Mouse (Mus musculus): ENCODE measurements around the gene Dchs2. TPM values are rescaled to one million over a fixed set of nuclear protein-coding genes. Genes with fewer than 3 reads are reported as not detected.
A peak's percentile ranks its signal among the peaks of the same experiment; 100 is the strongest.
"Not testable (repeated sequence)": the region's sequence is repeated elsewhere in the genome, so short reads cannot be mapped to it uniquely, and the experiment has no call there.

The Dchs2 gene
- total RNA-seq (2021) = 1 to 10 TPM; 3.5 to 3.7 TPM

DNA sequence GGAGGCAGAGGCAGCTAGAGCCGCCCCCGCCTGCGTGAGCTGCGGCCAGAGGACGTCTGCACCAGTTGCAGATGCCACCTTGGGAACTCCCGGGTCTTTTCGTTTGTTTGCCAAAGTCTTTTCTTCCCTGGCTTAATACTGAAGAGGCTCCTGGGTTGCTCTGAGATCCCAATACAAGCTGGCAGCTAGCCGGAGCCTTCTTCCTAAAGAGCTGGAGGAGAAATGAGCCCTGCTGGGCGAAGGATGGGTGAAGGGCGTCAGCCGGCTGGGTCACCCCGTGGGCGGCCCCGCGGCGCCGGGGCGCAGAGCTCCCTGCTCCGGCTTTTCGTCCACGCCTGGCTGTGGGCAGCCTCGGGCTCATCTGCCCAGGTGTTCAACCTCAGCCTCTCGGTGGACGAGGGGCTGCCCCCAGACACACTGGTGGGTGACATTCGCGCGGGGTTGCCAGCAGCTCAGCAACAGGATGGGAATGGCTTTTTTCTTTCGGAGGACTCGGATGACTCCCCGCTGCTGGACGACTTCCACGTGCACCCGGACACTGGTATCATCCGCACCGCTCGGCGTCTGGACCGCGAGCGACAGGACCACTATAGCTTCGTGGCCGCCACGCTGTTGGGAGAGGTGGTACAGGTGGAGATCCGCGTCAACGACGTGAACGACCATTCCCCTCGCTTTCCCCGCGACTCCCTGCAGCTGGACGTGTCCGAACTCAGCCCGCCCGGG lies at the start of gene Dchs2:
TSS of gene Dchs2 (plus strand) at position 223 of the 723 bp plus-strand sequence.
- no peak for DNase-seq

- peak; percentile 16 to 35 for DNase-seq
Measured at GRCm38 (mm10) chr3:83080567-83081055, 47.1 kb upstream of the Dchs2 start.

GRCm38 (mm10) chr3:83097586-83097985 lies 30.2 kb upstream of the Dchs2 start:
- no peak for DNase-seq

DNA sequence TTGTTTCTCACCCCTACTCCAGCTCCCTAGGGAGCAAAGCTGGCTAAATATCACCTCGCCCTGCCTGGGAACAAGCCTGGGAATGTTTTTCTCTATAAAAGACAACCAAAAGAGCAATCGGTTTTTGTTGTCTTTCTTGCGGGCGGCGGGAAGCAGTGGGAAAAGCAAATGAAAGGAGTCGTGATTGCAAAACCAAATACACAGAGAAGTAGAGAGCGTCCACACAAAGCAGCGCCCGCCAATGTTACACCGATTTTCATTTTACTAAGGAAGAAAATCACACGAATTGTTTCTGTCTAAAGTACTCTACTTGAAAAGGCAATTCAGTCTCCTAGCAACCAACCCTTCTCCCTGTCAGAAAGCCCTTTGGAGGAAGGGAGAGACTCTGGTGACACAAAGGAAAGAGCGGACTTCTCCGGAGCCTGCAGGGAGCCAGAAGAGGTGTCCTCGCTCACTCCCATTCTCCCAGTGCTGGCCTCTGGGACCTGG lies 29.2 kb upstream of the Dchs2 start:
- peak in 1 of 2 experiments; percentile 16 for DNase-seq

DNA sequence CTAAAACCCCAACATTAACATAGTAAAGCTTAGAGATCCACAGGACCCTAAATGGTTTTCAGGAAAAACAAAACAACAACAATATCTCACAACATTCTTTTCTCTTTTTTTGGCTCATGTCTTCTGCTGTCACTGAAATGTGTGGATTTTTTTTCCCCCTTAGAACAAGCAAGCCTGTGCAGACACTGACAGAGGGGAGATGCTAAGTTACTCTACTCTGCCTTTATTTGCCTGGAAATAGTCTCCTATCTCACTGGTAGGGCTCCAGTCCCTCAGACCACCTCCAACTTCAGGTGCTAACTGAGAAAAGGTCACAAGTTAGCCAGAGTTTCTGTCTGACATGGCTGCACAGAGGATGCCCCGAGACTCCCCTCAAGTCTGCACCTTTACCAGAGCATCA lies 28.6 kb upstream of the Dchs2 start:
- no peak for DNase-seq

- DNase-seq = no peak
Measured at GRCm38 (mm10) chr3:83099651-83100050, 28.1 kb upstream of the Dchs2 start.

GRCm38 (mm10) chr3:83102286-83102685 lies 25.5 kb upstream of the Dchs2 start:
- no peak for DNase-seq

GRCm38 (mm10) chr3:83110163-83110562 lies 17.6 kb upstream of the Dchs2 start:
- no peak for DNase-seq

DNA sequence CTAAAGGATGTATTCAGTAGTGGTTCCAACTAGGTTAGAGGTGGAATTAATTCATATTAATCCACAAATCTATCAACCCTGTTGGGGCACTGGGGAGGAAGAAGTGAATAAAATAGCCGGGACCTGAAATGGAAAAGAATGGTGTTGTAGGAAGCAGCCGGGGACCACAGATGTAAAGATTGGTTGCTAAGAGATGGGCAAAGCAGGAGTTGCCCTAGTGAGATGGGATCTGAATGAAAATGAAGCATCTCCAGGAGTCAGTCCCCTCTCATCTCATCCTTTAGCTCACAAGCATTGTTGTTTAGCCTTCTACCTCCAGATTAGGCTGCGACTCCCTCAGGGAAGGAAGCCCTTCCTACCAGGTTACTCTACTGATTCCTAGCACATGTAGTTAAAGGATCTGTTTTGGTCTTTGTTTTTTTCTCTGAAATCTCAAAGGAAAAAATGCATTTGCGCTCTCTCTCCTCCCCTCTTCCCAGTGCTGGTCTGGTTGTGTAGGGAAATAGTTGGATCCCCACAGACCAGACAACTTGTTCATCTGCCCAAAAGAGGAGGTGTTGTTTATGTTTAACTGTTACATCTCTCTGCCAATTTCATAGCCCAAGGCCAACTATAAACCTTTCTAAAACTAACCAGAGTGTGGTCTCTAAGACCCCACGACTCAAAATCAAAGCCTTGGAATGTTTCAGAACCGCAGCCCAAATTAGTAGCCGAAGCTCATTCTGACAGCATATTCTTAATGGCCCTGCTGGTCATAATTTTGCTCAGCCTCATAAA lies 16.1 kb upstream of the Dchs2 start:
- DNase-seq = no peak

GRCm38 (mm10) chr3:83112869-83113268 lies 14.9 kb upstream of the Dchs2 start:
- no peak for DNase-seq

GRCm38 (mm10) chr3:83114946-83115345 lies 12.8 kb upstream of the Dchs2 start:
- no peak for DNase-seq

DNA sequence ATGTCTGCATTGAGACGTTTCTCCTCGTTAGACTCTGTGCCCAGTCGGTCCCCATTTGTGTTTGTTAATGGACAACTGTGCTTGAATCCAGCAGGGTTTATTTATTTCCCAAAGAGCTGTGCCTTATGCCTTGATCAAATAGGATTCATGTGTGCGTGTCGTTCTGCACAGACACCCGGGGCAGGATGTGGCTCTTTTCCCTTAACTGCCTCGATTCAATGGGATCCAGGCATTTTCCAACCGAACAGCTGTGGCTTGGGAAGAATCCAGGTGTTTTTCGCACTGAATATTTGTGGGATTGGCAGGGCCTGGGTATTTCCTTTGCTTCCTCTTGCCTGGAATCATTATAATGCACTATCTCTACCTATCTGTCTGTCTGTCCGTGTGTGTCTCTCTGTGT lies 10.2 kb upstream of the Dchs2 start:
- DNase-seq = no peak

- DNase-seq = not testable (repeated sequence)
Measured at GRCm38 (mm10) chr3:83123945-83124344, 3.8 kb upstream of the Dchs2 start.

DNA sequence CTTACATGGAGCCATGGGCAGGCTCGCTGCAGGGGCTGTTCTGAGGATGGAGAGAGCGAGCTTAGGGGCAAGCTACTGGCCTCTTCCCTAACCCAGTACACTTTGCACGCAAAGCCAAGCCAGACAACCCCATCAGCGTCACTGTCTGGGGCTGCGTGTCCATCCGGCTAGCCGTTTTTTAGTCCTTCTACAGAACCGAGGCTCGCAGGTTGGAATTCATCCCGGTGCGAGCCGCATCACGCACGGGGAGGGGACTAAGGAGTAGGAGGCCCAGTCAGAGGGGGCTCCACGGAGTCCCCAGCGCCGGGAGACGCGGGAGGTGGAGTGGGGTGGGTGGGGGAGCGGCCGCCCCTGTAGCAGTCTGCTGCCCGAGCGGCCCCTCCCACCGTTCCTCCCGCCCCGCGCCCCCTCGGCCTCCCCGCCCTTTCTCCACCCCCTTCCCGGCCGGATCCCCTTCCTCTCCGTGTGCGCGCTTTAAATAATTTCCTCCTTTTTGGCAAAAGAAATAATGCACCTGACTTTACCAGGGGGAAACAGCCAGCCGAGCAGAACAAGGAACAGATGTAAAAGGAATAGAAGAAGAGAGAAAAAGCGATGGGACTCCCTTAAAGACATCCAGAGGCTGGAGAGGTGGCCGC lies 541 bp upstream of the Dchs2 start:
- no peak for DNase-seq

GRCm38 (mm10) chr3:83128449-83128922 lies 738 bp downstream of the Dchs2 start:
- DNase-seq = no peak

GRCm38 (mm10) chr3:83129151-83129550 lies 1.4 kb downstream of the Dchs2 start:
- DNase-seq = no peak

DNA sequence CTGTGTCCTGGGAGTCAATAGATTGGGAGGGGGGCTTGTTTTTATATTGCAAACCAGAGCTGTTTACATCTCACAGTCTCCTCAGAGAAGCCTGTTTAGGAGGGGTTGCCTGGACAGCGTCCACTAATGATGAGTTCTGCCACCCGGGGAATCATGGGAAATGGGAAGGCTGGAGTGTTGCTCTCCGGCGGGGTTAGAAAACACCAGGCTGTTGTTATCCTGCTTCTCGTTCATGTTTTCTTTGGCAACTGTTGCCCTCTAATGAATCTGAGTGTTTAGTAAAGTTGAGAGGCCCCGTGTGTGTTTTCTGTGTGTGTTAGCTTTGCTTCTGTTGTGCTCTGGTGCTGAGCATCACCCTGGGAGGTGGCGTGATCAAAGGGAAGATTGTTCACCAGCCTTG lies 8.7 kb downstream of the Dchs2 start:
- no peak for DNase-seq

- no peak for DNase-seq
Measured at GRCm38 (mm10) chr3:83138820-83139219, 11.1 kb downstream of the Dchs2 start.

- no peak for DNase-seq
Measured at GRCm38 (mm10) chr3:83145610-83146009, 17.9 kb downstream of the Dchs2 start.

DNA sequence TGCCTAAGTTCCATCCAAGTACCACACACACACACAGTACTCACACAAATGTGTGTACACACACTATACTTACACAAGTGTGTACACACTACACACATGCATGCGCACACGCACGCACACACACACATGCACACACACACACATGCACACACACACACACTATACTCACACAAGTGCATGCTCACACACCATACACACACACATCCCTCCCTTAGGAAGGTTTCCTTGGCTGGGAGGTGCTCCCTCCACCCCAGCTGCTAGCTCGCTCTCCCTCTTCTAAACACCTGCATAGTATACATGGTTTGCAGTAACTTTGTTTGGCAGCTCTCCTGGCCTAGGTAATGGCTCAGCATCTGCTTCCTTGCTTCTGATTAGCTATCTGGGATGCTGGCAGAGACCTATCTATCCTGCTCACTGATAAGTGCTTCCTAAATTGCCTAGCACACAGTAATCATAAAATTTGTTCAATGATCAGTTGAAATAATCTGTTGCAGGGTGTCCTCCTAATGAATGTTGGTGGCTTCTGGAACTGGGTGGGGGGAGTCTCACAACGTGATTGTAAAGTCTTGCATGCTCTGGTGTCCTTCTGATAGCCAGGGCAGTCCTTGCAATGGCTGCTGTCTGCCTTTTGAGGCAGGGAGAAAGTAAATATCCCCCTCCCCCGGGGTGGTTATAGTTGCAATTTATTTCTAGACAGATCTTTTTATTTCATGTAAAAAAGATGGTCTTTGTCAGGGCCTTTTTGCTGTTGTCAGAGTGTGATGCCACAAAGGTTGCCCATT lies 19.7 kb downstream of the Dchs2 start:
- no peak for DNase-seq

- DNase-seq = no peak
Measured at GRCm38 (mm10) chr3:83148055-83148447, 20.3 kb downstream of the Dchs2 start.

DNA sequence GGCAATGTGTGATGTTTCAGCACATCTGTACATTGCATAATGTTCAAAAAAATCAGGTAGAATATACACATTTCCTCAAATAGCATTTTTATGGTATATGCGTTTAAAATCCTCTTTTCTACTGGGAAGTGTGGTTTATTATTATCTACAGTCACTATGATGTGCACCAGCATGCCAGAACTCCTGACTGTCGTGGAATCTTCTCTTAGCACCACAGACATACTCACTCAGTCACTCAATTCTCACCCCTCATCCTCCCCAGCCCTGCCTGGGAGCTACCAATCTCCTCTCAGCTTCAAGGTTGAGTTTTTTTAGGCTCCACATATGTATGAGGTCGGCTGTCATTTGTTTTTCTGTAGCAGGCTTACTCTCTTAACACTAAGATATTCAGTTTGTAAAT lies 20.8 kb downstream of the Dchs2 start:
- no peak for DNase-seq
